Mouse (Mus musculus) ovary, postnatal 14 days (tissue): ENCODE data around the gene Gfpt1.
"Not testable (repeated sequence)": the region's sequence is repeated elsewhere in the genome, so short reads cannot be mapped to it uniquely, and the experiment has no call there.

Source experiments
- DNase-seq: peaks from one replicate; pipeline ENCODE4 v3.0.0; 2022; ENCODE audit warnings: low spot score

Gene Gfpt1

GRCm38 (mm10) chr6:87042004-87042336, 676 bp upstream of the Gfpt1 start:
- DNase-seq: no peak

GRCm38 (mm10) chr6:87043131-87043516, 478 bp downstream of the Gfpt1 start:
- DNase-seq: no peak

GRCm38 (mm10) chr6:87044895-87045294, 2.2 kb downstream of the Gfpt1 start:
- DNase-seq: no peak

- no peak for DNase-seq
These were observed 2.9 kb downstream of the Gfpt1 start for GRCm38 (mm10) chr6:87045507-87045906.

- DNase-seq: not testable (repeated sequence)
These were observed 6.1 kb downstream of the Gfpt1 start for GRCm38 (mm10) chr6:87048712-87049111.

- no peak for DNase-seq
These were observed 9.3 kb downstream of the Gfpt1 start for GRCm38 (mm10) chr6:87051886-87052425.

- no peak for DNase-seq
These were observed 11.5 kb downstream of the Gfpt1 start for GRCm38 (mm10) chr6:87054193-87054592.

GRCm38 (mm10) chr6:87059754-87060153, 17.1 kb downstream of the Gfpt1 start:
- DNase-seq: no peak

- DNase-seq: no peak
These were observed 20.9 kb downstream of the Gfpt1 start for GRCm38 (mm10) chr6:87063586-87063985.

- no peak for DNase-seq
These were observed 25.6 kb downstream of the Gfpt1 start for GRCm38 (mm10) chr6:87068209-87068608.

- DNase-seq: no peak
These were observed 26.7 kb downstream of the Gfpt1 start for GRCm38 (mm10) chr6:87069195-87069900.

GRCm38 (mm10) chr6:87070641-87071040, 28.0 kb downstream of the Gfpt1 start:
- DNase-seq: no peak

- no peak for DNase-seq
These were observed 30.1 kb downstream of the Gfpt1 start for GRCm38 (mm10) chr6:87072759-87073158.

GRCm38 (mm10) chr6:87075092-87075685, 32.5 kb downstream of the Gfpt1 start:
- DNase-seq: no peak

GRCm38 (mm10) chr6:87079457-87079856, 36.8 kb downstream of the Gfpt1 start:
- DNase-seq: no peak

GRCm38 (mm10) chr6:87085026-87085425, 42.4 kb downstream of the Gfpt1 start:
- DNase-seq: no peak

GRCm38 (mm10) chr6:87088356-87088755, 45.7 kb downstream of the Gfpt1 start:
- no peak for DNase-seq

GRCm38 (mm10) chr6:87090877-87091276, 48.2 kb downstream of the Gfpt1 start:
- DNase-seq: no peak

- DNase-seq: no peak
These were observed 49.8 kb downstream of the Gfpt1 start for GRCm38 (mm10) chr6:87092476-87092875.

- not testable (repeated sequence) for DNase-seq
These were observed 51.0 kb downstream of the Gfpt1 start for GRCm38 (mm10) chr6:87093631-87094030.

GRCm38 (mm10) chr6:87099261-87099660, 56.6 kb downstream of the Gfpt1 start:
- DNase-seq: no peak

- no peak for DNase-seq
These were observed 57.1 kb downstream of the Gfpt1 start for GRCm38 (mm10) chr6:87099671-87100296.

GRCm38 (mm10) chr6:87100297-87101020, 57.8 kb downstream of the Gfpt1 start:
- DNase-seq: no peak
